Mouse (Mus musculus): Measurements from ENCODE around the gene Zc3hav1.
"Not testable (repeated sequence)": the region's sequence is repeated elsewhere in the genome, so short reads cannot be mapped to it uniquely, and the experiment has no call there.

Zc3hav1 gene

GRCm38 (mm10) chr6:38353811-38354722, at the start of gene Zc3hav1:
Gene Zc3hav1, minus strand, starts transcription at chr6:38354603.
- DNase-seq (ENCODE audit: low read depth), result peak; percentile 95

GRCm38 (mm10) chr6:38389671-38390070, 35.3 kb upstream of the Zc3hav1 start:
- DNase-seq (ENCODE audit: low read depth), result peak; percentile 71

DNA sequence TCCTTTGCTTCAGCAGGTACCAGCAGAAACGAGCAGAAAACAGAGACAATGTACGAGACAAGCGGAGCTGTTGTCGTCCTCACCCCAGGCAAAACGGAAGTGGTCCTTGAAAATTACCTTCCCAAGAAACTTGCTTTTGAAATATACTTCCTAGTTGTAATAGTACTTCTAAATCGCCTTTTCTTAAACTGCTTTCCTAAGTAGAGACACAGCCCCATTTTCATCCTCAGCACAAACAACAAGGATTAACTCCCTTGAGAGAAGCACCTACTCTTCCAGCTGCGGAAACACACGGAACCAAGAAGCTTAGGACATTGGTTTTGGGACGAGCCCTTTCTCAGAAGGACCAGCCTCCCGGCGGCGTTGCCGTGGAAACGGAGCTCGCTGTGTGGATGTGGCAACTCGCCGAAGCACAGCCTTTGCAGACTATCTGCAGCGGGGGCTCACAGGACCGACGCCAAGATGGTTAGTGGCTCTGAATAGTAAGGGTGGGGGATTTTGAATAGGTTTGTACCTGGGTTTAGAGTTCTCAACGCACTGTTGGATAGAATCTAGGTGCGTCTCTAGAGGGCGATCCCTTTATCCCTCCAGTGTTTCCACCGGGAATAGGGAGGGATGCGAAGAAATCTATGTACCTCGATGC, 26.8 kb upstream of the Zc3hav1 start, which contains the start of gene Ttc26:
Gene Ttc26 (plus strand): TSS at position 341 of the 643 bp plus-strand sequence.
- peak; percentile 95 for DNase-seq (ENCODE audit: low read depth)

DNA sequence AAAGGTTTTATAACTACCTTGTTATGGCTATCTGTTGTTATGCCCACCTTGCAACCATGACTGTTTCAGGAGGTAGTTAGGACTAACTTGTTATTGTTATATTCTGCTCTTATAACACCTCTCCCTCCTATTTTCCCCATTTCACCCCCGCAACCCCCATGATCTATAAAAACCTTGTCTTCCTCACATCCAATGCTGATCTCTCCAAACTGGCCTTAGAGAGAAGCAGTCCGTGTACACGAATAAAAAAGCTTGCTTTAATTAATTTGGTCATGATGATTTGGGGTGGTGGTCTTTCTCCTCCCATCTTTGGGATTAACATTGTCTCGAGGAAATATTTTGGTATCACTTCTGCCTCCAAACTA, 26.3 kb upstream of the Zc3hav1 start:
- no peak for DNase-seq (ENCODE audit: low read depth)

DNA sequence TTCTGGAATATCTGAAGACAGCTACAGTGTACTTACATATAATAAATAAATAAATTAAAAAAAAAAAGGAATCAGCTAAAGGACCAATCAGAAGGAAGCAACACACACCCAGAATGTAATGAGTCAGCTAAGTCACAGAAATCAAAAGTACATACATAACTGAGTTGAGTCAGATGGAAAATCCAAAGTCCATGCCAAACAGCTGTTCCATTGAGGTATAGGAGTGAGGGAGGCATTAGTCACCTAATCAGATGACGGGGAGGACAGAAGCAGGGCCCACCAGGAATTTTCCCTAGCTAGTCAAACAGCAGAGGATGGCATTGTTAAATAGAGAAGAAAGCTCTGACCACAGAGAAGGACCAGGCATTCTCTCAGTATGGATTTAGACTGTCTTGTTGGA, 19.9 kb upstream of the Zc3hav1 start:
- DNase-seq (ENCODE audit: low read depth), result no peak

DNA sequence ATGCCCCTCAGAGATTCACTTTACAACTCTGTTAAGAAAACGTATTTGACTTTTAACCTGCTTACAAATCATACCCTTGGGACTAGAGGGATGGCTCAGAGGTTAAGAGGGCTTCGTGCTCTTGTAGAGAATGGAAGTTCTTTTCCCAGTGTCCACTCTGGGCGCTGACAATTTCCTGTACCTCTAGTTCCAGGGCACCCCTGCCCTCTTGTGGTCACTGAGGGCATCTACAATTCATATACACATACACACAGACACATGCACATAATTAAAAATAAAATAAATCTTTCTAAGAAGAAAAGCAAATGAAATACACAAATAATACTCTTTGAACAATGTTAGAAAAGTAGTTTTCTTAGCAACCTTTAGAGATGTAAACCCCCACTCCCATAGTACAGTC, 15.5 kb upstream of the Zc3hav1 start:
- DNase-seq (ENCODE audit: low read depth), result no peak

GRCm38 (mm10) chr6:38364121-38364520, 9.7 kb upstream of the Zc3hav1 start:
- no peak for DNase-seq (ENCODE audit: low read depth)

DNA sequence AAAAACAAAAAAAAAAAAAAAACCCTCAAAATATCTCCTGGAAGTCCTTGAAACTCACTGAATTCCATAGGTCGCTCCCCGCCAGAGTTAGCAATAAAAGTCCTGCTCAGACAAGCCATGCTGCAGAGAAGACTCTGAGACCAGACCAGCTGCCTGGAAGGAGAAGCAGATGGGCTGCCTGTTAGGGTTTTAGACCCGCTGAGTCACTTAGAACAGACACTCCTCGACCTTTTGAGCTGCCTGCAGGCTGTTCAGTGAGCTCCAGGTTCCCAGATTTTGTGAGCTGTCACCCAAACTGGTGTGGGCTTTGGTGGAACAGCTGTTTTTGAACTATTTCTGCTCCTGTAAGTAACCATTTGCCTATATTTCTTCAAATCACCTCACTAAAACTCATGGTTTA, 9.0 kb upstream of the Zc3hav1 start:
- DNase-seq (ENCODE audit: low read depth), result no peak

DNA sequence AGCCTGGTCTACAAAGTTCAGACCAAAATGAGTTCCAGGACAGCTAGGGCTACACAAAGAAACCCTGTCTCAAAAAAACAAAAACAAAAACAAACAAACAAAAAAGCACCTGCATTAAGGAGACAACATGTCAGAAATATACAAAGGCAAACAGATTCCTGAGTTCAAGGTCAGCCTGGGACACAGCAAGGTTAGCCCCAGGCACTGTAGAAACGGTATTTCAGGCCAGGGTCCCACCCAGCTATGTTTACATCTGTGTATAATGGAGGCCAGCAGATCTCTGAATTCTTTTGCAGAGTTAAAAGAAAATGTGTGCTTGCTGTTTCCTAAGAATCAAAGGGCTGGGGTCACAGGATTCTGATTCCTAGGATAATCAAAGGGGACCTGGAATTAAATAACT, 7.5 kb upstream of the Zc3hav1 start:
- no peak for DNase-seq (ENCODE audit: low read depth)

DNA sequence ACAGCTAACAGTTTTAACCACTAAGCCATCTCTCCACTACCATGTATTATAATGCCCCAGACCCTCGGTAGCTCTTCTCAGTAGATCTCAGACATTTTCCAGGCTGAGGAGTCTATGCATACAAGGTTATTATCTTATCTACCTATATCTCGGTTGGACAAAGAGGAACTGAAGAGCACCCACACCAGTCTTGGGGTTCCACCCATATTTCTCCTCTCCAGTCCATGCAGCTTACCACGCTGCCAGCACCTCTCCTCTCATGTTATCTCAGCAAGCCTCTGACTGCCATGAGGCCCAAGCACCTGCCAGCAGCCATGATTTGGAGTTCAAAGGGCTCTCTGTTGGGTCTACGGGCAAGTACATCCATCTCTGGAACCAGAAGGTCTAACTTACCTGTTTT, 6.7 kb upstream of the Zc3hav1 start:
- no peak for DNase-seq (ENCODE audit: low read depth)

- peak; percentile 83 for DNase-seq (ENCODE audit: low read depth)
Measured at GRCm38 (mm10) chr6:38359736-38360499, 5.5 kb upstream of the Zc3hav1 start.

DNA sequence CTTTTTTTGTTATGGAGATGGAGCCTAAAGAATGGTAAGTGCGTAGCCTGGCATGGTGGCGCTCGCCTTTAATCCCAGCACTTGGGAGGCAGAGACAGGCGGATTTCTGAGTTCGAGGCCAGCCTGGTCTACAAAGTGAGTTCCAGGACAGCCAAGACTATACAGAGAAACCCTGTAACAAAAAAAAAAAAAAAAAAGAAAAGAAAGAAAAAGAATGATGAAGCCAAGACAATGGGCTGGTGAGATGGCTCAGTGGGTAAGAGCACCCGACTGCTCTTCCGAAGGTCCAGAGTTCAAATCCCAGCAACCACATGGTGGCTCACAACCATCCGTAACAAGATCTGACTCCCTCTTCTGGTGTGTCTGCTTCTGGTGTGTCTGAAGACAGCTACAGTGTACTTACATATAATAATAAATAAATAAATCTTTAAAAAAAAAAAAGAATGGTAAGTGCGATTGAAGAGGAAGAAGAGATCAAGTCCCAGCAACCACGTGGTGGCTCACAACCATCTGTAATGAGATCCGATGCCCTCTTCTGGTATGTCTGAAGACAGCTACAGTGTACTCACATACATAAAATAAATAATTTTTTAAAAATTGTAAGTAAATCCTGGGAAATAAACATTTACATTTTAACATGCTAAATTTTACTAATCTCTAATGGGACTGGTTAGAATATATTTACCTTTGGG, 4.8 kb upstream of the Zc3hav1 start:
- DNase-seq (ENCODE audit: low read depth), result not testable (repeated sequence)

GRCm38 (mm10) chr6:38358253-38359027, 4.0 kb upstream of the Zc3hav1 start:
- peak; percentile 65 for DNase-seq (ENCODE audit: low read depth)

- no peak for DNase-seq (ENCODE audit: low read depth)
Measured at GRCm38 (mm10) chr6:38357603-38358252, 3.3 kb upstream of the Zc3hav1 start.

- not testable (repeated sequence) for DNase-seq (ENCODE audit: low read depth)
Measured at GRCm38 (mm10) chr6:38356661-38357433, 2.4 kb upstream of the Zc3hav1 start.

DNA sequence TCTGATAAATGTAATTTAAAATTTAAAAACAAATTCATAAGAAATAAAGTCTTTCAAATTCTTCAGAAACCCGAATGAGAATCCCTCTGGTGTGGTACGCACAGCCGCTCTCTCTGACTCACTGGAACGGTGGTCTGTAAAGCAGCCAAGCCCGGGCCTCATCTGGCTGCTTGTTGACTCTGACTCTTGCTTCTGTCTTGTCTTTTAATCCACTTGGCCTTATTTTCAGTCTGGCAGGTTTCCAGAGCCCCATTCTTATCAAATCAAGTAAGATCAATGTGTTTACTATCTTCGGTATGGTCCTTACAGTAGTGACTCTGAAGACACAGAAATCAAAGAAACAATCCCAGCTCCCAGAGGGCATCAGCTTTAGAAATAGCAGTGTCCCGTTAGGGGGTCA, 1.5 kb upstream of the Zc3hav1 start:
- no peak for DNase-seq (ENCODE audit: low read depth)

GRCm38 (mm10) chr6:38355354-38355823, 986 bp upstream of the Zc3hav1 start:
- no peak for DNase-seq (ENCODE audit: low read depth)

DNA sequence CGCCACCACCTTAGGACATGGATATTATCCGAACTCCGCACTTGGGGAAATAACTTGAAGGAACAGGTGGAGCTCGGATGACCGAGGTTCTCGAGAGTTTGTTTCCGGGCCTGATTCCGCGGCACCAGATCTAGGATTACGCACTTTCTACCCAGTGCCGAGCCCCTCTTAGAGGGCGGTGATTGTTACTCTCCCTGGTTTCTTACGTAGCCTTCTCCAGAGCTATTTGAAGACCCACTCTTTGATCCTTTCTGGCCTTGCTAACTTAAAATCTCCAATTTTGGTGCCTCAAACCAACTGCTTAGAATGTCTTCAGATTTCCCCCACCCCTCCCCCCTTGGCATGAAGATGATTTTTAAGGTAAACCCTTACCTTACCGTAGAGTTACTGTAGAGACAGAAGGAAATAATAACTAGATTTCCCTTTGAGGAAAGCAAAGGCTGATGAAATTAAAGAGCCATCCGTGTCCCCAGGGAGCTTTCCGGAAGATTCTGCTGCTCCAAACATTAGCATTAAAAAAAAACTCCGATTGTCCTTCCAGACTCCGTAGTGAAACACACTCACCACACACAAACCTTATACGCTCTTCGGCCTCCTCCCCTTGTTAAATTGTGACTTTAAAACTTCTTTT, 435 bp upstream of the Zc3hav1 start:
- no peak for DNase-seq (ENCODE audit: low read depth)

GRCm38 (mm10) chr6:38353181-38353580, 1.2 kb downstream of the Zc3hav1 start:
- no peak for DNase-seq (ENCODE audit: low read depth)

All from naive thymus-derived CD4-positive, alpha-beta T cell, adult 2 months (primary cell).